Mouse (Mus musculus) c-Kit-positive CD71-positive TER-119-negative erythroid progenitor cells, embryonic 14.5 days (primary cell): ENCODE measurements around the gene Rpap1.
A peak's percentile ranks its signal among the peaks of the same experiment; 100 is the strongest.

Experiments
- DNase-seq: peaks from one replicate; pipeline ENCODE4 v3.0.0-alpha.2; 2013; ENCODE audit warnings: low read depth

Rpap1 gene

DNA sequence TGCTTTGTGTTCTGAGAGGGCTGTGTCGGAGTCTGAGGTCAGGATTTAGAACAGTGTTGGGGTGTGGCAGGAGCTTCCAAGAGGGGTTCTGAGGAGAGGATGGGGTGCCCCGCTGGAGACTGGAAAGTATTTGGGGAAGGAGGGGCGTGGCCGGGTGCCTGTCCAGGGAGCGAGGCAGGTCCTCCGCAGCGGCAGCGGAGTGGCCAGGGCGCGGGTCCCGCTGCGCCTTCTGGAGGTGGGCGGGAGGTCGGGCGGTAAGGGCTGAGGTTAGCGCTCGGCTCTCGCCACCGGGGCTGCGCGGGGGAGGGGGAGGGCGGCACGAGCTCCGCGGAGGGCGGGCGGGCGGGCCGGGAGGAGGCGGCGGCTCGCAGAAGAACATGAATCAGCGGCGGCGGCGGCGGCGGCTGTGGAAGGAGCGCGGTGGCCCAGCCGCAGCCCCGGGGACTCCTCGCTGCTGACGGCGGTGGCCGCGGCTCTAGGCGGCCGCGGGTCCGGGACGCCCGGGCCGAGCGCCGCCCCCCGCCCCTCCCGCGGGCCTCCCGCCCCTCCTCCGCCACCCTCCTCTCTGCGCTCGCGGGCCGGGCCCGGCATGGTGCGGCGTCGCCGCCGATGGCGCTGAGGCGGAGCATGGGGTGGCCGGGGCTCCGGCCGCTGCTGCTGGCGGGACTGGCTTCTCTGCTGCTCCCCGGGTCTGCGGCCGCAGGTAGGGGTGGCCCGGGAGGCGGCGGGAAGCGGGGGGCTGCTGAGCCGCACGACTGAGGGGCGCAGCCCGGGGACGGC is 12.0 kb upstream of the Rpap1 start:
- DNase-seq, result no peak

GRCm38 (mm10) chr2:119798246-119798927 is 11.1 kb upstream of the Rpap1 start:
- DNase-seq, result peak; percentile 51

DNA sequence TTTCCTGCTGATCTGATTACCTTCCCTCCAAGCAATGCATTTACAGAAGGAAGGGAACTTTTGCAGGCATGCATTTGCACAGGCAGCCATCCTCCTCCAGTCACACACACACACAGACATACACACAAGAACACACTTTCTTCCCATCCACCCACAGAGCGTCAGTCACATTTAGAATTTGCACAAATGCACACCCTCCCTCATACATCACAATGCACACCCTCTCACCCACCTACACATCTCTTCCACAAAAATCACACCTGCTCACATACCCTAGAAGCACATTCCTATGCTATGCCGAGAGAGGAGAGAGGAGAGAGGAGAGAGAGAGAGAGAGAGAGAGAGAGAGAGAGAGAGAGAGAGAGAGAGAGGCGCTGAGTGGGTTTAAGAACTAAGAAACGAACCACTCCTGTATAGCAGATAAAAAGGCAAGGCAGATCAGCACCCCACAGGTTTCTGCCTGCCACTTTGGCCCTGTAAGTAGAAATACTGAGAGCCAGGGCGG is 10.0 kb upstream of the Rpap1 start, which contains the start of gene Tyro3:
Gene Tyro3 (plus strand): TSS at position 455 of the 505 bp plus-strand sequence.
- no peak for DNase-seq

- no peak for DNase-seq
Observed at GRCm38 (mm10) chr2:119789996-119790395, 2.7 kb upstream of the Rpap1 start.

GRCm38 (mm10) chr2:119767246-119767645 is 20.1 kb downstream of the Rpap1 start:
- DNase-seq, result no peak

DNA sequence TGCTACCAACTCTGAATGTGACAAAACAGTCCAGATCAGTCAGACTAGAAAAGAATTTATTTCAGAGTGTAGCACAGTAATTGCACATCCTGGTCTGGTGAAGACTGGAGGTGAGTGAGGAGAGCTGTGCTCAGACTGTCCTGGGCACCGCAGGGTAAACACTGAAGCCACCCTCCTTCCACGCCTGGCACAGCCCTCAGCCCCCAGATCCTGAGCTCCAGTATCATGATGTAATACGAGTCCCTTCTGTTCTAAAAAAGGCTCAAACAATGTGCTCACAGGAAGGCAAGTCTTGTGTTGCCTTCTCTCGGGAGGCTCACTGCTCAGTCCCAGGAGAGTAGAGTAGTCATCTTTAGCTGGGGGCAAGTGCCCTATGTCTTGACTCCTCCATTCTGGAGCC is 23.4 kb downstream of the Rpap1 start:
- no peak for DNase-seq

DNA sequence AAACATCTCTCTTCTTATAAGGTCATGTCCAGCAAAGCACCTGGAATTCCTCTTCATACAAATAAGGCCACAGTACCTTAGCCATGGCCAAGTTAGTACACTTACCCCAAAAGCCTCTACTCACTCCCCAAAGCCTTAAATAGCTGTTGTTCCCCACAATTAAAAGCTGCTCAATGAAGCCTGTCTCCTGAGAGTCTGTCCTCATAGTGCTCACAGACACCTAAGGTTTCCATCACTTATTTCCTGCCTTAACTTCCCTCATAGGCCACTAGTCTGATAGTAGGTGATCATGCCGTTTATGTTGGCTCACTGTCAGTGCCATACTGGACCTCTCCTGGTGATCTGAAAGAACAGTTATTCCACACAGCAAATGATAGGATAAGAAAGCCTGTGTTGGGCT is 25.1 kb downstream of the Rpap1 start:
- no peak for DNase-seq

DNA sequence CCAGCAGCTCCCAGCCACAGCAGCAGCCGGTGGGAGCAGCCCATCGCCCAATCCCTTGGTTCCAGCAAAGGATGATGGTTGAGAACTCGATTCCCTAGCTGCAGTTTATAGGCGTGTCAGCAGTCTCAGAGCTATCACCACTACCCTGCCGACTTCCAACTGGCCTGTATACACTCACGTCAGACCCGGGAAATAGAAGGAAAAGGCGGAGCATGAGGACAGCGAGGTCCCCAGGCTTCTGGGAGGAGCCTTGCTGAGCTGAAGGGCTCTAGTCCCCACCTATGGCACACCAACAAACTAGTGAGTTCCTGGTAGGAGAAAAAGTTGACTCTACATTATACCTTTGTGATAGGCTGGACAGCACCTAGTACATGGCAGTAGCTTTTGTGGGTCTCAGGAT is 27.1 kb downstream of the Rpap1 start, which contains the start of gene Ltk:
Gene Ltk (minus strand): TSS at position 181 of the 400 bp plus-strand sequence.
- no peak for DNase-seq

GRCm38 (mm10) chr2:119758844-119759835 is 28.2 kb downstream of the Rpap1 start:
- DNase-seq, result no peak

DNA sequence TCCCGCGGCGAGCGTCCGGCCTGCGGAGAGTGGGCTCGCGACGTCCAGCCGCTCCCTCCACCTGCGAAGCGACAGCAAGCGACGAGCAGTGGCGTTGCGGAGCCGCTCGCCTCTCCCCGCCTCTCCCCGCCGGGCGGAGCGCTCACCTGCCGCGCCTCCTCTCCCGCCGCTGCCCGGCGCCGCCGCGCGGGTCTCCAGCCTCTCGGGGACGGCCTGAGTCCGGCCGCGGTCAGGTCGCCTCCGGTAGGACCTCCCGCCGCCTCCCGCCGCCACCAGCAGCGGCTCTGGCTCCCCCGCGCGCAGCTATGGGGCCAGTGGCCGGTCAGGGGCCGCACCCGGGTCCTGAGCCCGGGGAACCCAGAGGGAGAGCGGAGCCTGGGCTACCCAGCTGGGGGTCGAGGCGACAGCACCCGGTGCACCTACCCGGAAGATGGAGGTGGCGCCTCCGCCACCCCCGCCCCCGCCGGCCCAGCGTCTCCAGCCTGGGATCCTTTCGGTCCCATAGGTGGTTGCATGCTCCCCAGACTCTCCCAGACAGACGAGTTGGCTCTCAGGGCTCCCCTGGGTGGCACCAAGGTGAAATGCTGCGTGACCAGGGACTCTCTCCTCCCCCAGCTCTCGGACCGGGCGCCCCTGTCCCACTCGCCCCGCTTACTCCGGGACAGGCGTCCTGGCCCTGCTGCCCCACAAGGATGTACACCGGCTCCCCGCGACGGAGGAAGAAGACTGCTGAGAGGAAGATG is 29.1 kb downstream of the Rpap1 start:
- DNase-seq, result no peak

GRCm38 (mm10) chr2:119757601-119758100 is 29.7 kb downstream of the Rpap1 start:
- DNase-seq, result no peak

DNA sequence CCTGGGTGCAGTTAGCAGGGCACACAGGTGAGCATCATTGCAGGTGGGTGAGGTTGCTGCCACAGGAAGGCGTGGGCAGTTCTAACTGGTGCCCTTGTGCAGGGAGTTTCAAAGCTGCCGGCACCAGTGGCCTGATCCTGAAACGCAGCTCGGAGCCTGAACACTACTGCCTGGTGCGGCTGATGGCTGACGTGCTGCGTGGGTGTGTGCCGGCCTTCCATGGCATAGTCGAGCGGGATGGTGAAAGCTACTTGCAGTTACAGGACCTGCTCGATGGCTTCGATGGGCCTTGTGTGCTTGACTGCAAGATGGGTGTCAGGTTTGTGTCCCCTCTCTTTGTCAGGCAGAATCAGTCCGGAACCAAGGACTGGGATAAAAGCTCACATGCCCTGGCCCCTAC is 38.1 kb downstream of the Rpap1 start:
- no peak for DNase-seq

GRCm38 (mm10) chr2:119747554-119747953 is 39.8 kb downstream of the Rpap1 start:
- no peak for DNase-seq

DNA sequence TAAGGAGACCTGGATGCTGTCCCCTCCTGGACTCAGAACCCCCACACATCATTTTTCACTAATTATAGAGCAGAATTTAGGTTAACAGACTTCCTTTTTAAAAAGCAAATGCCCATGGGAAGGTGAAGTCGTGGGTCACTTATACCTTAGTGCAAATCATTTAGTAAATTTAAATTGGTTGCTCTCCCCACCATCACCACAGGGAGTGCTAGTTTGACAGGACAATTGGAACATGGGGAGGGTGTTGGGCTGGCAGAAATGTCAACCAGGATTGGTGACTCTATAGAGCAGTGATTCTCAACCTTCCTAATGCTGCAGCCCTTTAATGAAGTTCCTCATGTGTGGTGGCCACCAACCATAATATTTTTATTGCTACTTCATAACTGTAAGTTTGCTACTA is 42.1 kb downstream of the Rpap1 start:
- DNase-seq, result no peak

DNA sequence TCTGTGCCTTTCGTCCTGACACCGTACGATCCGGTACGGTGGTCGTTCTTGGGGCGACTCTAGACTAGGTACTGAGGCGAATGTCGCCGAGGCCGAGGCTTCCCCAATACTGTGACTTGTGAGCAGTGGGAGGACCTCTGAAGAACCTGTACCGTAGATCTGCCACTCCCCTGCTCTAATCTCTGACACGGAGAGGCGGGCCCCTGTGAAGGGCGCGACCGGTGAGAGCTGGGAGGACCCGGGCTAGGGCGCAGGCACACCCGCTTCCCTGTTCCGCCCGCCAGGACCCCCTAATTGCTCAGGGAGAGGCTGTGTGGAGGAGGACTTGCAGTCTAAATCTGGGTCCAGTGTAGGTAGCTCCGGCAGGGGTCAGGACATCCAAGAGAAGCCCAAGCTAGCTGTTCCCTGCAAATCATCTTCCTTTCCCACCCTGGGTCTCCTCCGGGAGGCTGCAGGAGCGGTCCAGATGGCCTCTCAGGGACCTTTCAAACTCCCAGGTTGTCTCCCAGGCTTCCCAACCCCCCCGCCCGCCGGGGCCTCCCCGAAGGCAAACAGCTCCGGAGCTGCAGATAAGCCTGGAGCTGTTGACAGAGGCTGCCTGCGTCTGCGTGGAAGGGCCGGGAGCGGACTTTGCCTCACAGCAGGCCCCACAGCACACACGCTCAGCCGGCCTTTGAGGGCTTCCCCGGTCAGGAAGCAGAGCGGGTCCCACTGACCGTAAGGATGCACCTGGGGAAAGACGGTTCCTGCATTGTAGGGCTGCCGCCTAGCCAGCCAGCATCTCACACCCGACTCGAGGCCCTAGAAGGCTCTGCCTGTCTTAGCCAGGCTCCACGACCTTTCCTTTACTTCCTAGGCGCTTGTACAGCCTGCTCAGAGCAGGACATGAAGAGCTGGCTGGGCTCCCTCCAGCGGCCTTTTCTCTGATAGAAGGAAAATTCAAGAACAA is 42.9 kb downstream of the Rpap1 start:
- DNase-seq, result peak; percentile 68

DNA sequence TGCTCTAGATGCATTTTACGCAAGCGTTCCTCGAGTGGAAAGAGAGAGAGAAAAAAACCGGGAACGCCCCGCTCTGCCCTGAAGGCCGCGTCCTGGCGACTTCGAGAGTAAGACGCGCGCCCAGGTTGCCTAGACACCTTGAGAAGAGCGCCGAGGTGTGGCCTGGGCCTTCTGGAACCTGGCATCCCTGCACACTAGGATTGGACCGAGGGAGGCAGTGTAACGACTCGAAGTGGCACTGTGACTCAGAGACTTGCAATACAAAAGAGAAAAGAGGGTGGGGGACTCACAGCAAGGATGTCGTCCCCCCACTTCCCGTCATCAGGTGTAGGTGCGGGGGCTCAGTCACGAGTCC is 43.6 kb downstream of the Rpap1 start:
- no peak for DNase-seq

DNA sequence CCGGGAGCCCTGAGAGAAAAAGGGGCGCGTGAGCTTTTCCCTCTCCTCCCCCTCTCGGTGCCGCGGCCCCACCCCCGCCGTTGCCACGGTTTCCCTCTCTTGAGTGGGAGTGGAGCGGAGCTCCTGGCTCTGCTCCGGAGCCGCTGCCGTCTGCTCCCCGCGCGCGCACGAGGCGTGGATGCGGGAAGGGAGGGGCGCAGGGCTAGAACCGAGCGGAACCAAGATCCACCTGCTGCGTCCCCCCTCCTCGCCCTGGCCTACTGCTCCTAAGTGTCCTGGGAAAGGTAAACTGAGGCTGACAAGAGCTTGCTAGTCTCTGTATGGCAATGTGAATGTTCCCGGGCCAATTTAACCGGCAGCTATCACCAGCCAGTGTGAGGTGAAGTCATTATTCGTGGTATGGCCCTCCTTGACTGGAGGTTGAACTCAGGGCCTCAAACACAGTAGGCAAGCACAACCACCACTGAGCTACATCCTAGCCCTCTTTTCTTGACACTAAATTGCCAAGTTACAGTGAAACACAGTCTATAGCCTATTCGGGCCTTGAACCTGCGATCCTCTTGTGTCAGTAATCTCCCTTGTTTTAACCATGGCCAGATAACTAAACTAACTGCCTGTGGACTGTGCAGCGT is 44.0 kb downstream of the Rpap1 start:
- no peak for DNase-seq

DNA sequence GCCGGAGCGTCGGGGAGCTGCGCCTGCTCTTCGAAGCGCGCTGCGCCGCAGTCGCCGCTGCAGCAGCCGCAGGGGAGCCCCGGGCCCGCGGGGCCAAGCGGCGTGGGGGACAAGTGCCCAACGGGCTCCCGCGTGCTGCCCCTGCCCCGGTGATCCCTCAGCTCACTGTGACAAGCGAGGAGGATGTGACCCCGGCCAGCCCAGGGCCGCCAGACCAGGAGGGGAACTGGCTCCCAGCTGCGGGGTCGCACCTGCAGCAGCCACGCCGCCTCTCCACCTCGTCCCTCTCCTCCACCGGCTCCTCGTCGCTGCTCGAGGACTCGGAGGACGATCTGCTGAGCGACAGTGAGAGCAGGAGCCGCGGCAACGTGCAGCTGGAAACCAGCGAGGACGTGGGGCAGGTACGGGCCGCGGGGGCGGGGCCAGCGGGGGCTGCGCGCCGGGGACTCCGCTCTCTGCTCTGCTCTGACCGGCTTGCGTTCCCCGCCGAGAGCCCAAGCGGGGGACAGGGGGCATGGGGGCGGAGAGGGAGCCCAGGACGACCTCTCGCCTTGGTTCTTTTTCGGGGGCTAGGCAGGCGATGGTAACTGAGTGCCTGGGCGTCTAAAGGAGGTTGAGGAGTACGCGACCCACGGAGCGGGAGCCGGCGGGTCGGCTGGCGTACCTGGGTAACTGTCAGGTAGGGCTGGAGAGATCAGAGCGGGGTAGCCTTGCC is 44.7 kb downstream of the Rpap1 start:
- DNase-seq, result no peak
